Mouse (Mus musculus): ENCODE measurements around the gene Plxna2.

The Plxna2 gene

GRCm38 (mm10) chr1:194660426-194661119, 42.6 kb downstream of the Plxna2 start:
- DNase-seq (ENCODE audit: low read depth, low spot score): no peak

- no peak for DNase-seq (ENCODE audit: low read depth, low spot score)
Observed at GRCm38 (mm10) chr1:194663021-194663420, 45.0 kb downstream of the Plxna2 start.

GRCm38 (mm10) chr1:194665715-194666114, 47.7 kb downstream of the Plxna2 start:
- DNase-seq (ENCODE audit: low read depth, low spot score): no peak

- DNase-seq (ENCODE audit: low read depth, low spot score): no peak
Observed at GRCm38 (mm10) chr1:194671783-194672524, 53.9 kb downstream of the Plxna2 start.

- no peak for DNase-seq (ENCODE audit: low read depth, low spot score)
Observed at GRCm38 (mm10) chr1:194672525-194672894, 54.5 kb downstream of the Plxna2 start.

GRCm38 (mm10) chr1:194673229-194673628, 55.2 kb downstream of the Plxna2 start:
- DNase-seq (ENCODE audit: low read depth, low spot score): no peak

GRCm38 (mm10) chr1:194675106-194675890, 57.3 kb downstream of the Plxna2 start:
- no peak for DNase-seq (ENCODE audit: low read depth, low spot score)

DNA sequence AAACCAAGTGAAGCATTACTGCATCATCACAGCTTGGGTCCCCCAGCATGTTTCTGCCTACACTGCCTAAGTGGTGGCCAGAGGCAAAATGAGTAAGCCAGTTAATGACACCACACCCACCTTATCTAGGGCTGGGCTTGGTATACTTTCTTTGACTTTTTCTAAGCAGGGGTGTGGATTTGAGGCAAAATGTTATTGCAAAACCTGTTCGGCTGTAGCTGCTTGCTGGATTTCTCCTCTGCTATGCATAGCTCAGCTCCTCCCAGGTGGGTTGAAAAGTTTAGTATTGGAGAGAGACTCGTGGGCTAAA, 57.8 kb downstream of the Plxna2 start:
- no peak for DNase-seq (ENCODE audit: low read depth, low spot score)

DNA sequence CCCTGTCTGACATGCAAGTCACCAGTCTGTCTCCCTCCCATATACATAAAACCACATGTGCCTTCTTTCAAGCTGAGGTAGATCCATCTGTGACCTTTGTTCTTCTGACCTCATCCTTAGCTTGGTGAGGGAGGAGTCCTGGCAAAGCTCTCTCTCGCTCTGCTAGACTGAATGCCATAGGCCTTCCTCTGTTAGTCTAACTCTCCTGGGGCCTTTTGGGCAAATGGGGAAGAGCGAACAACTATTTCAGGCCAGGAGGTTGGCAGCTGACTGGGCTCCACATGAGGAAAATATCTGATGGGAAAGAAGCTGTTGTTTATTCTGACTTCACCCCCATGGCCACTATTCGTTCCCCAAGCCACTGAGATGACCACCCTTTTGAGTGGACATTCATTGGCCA, 59.9 kb downstream of the Plxna2 start:
- no peak for DNase-seq (ENCODE audit: low read depth, low spot score)

GRCm38 (mm10) chr1:194679147-194679546, 61.1 kb downstream of the Plxna2 start:
- no peak for DNase-seq (ENCODE audit: low read depth, low spot score)

- no peak for DNase-seq (ENCODE audit: low read depth, low spot score)
Observed at GRCm38 (mm10) chr1:194680136-194680535, 62.1 kb downstream of the Plxna2 start.

DNA sequence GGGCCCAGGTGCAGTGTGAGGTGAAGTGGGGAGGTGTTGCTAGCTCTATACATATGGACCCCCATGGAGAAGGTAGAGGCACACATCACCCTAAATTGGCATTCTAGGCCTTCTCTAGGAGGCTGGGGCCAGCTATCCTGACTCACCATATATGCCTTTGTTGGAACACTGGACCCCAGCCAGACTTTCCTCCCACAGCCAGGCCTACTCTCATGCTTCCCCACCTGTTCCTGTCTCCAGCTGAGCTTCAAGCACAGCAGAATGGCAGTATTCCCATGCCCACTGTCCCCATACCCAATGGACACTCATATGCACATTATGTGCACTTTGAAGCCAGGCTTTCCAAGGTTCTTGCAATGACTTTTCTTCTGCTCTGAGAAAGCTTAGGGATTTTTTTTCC, 64.0 kb downstream of the Plxna2 start:
- DNase-seq (ENCODE audit: low read depth, low spot score): no peak

DNA sequence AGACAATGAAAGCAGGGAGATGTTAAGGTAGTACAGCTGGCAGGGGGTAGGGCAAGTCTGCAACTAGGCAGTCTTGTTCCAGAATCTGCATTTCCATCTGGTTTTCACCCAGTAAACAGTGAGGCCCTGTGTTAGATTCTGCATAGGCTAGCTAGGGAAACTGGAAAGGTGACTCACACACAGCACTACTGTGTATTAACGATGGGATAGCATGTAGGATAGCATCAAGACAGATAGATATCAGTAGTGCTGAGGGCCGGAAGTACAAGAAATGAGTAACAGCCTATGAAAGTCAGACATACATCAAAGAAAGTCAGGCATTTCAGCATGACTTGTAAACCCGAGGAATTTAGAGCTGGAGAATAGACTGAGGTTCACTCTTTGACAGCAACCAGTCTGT, 65.1 kb downstream of the Plxna2 start:
- DNase-seq (ENCODE audit: low read depth, low spot score): no peak

DNA sequence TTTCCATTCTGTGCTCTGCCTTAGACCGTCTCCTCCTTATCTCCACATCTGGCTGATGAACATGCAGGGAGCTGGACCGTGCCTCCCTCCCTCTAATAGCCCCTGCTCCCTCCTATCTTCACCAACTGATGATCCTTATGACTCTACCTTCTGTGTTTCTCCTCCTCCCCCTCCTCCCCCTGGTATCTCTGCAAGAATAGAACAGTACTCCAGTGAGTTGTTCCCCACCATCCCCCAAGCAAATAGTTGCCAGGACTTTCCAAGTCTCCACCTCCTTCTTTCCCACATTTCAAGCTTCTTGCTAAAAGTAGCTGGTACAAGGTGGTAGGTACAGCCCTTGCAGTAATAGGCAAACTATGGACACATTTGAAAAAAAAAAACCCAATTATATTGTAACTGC, 67.9 kb downstream of the Plxna2 start:
- no peak for DNase-seq (ENCODE audit: low read depth, low spot score)

DNA sequence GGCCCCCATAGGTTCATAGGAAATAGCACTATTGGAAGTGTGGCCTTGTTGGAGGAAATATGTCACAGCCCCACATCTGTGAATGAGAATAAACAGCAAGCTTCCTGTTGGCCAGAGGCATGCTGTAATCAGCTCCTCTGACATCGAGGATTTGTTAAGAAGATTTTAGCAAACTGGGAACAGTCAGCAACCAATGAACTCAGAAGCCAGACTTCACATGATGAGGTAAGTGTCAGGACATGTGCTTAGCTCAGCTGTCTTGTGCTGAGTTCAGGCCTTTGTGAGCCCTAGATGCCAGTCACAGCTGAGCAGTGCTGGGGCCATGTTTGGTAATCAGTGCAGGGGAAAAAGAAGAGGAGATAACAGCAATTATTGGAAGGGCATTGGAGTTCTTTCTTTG, 69.7 kb downstream of the Plxna2 start:
- no peak for DNase-seq (ENCODE audit: low read depth, low spot score)

- DNase-seq (ENCODE audit: low read depth, low spot score): no peak
Observed at GRCm38 (mm10) chr1:194688161-194688560, 70.1 kb downstream of the Plxna2 start.

GRCm38 (mm10) chr1:194693063-194693462, 75.0 kb downstream of the Plxna2 start:
- no peak for DNase-seq (ENCODE audit: low read depth, low spot score)

DNA sequence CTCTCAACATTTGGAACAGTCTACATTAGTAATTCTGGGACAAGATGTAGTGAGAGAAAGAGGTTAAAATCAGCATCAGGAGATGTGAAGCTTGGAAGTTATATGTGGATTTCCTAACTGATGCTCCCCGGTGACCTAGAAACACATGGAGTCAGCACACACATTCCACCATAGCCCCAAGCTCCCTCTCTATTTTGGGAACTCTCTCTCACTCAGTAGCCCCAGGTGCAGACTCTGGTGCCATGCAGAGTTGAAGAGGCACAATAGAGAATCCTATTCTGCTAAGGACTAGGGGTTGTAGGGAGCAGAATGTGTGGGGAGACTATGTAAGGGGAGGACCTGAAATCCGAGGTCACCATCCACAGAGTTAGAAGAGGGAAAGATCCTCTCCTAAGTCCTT, 75.5 kb downstream of the Plxna2 start:
- no peak for DNase-seq (ENCODE audit: low read depth, low spot score)

- no peak for DNase-seq (ENCODE audit: low read depth, low spot score)
Observed at GRCm38 (mm10) chr1:194694805-194695204, 76.8 kb downstream of the Plxna2 start.

GRCm38 (mm10) chr1:194697439-194697838, 79.4 kb downstream of the Plxna2 start:
- DNase-seq (ENCODE audit: low read depth, low spot score): no peak

DNA sequence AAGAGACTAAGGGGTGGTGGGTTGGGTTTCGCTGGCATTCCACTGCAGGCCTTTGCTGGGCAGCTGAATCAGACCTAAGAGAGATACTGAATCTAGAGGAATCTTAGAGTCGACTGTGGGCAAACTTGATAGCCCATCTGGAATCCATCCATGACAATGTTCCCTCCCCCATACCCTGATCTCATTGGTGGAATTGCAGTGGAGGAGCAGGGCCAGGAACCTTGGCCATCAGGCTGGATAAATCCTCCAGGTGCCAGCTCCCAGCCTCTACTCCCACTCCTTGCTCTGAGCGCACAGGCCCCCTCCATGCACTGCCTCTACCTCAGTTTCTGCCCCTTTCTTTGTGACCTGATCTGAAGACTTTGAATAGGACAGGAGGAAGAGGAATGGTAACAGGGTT, 81.3 kb downstream of the Plxna2 start:
- DNase-seq (ENCODE audit: low read depth, low spot score): no peak

DNA sequence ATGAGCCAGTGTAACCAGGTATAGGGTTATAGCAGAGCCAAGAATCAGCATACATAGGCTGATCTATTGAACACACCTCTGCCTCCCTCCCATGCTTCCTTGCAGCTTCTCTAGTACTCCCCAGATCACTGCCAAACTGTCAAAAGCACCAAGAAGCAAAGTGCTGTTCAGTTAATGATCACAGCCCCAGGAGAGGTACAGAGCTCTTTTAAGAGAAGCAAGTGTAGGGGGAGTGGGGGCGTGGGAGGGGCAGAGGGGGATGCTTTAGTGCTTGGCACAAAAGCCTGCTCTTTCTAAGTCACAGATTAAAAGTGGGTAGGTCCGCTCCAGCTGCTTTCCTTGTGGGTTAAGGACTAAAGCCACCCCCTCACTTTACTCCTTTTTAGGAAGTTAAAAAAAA, 85.2 kb downstream of the Plxna2 start:
- DNase-seq (ENCODE audit: low read depth, low spot score): no peak
